Mouse (Mus musculus): ENCODE results near the gene Med28.

Gene Med28

GRCm38 (mm10) chr5:45519960-45520808 is at the start of gene Med28:
Gene Med28, plus strand, starts transcription at chr5:45520229.
- in situ Hi-C loops (cut with MseI, MboI) = no loop called here

- in situ Hi-C loops (cut with MseI, MboI) = loop anchor here (5.0 to 25.0 kb wide), 4 partner anchors 62 to 864 kb away; partner anchors contain the start of gene Ncapg (in 2 of the 2)
Observed at GRCm38 (mm10) chr5:45472880-45473450, 47.1 kb upstream of the Med28 start.

DNA sequence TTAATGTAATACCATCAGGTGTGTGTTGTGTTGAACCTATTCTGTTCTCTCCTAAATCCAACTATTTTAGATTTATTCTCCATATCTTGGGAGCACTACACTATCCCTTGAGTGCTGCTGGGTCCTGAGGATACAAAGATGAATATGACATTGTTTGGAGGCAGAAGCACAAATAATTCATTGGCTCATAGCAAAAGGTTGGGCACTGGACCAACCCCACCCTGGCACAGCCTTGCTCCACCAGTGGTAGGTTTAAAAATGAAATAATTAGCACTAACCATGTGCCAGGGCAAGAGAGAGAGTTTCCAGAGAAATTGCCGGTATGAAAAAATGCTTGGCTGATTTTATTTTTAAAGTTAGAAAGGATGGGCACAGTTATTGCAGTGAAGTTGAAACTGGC is 46.5 kb upstream of the Med28 start:
- in situ Hi-C loops (cut with MseI, MboI) = loop anchor here (5.0 to 25.0 kb wide), 4 partner anchors 61 to 864 kb away; partner anchors contain the start of gene Ncapg (in 2 of the 2)

GRCm38 (mm10) chr5:45474215-45474614 is 45.8 kb upstream of the Med28 start:
- in situ Hi-C loops (cut with MseI, MboI) = loop anchor here (5.0 to 25.0 kb wide), 4 partner anchors 61 to 863 kb away; partner anchors contain the start of gene Ncapg (in 2 of the 2)

- in situ Hi-C loops (cut with MseI, MboI) = loop anchor here (5.0 to 25.0 kb wide), 4 partner anchors 60 to 863 kb away; partner anchors contain the start of gene Ncapg (in 2 of the 2)
Observed at GRCm38 (mm10) chr5:45474758-45475157, 45.3 kb upstream of the Med28 start.

DNA sequence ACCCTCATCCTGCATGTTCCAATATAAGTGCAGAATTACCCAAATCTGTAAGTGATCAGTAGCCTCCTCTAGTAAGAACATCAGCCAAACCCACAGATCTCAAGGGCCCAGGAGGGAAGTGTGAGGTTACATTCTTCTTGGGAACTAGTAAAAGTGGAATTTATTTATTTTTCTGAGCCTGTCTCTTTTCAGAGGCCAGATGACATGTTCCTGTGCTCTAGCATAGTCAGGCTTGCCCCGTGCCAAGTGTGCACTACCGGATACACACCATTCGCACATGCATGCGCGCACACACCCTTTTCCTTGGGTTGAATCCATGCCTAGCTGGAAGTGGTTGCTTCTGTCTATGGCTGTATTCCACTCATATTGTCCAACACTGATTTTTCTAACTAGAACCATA is 44.3 kb upstream of the Med28 start:
- in situ Hi-C loops (cut with MseI, MboI) = loop anchor here (10.0 kb wide), 2 partner anchors 59 to 189 kb away; partner anchors contain the start of gene Ncapg (in 1 of the 2)

- in situ Hi-C loops (cut with MseI, MboI) = loop anchor here (10.0 kb wide), 2 partner anchors 59 to 189 kb away; partner anchors contain the start of gene Ncapg (in 1 of the 2)
Observed at GRCm38 (mm10) chr5:45476288-45476687, 43.7 kb upstream of the Med28 start.

DNA sequence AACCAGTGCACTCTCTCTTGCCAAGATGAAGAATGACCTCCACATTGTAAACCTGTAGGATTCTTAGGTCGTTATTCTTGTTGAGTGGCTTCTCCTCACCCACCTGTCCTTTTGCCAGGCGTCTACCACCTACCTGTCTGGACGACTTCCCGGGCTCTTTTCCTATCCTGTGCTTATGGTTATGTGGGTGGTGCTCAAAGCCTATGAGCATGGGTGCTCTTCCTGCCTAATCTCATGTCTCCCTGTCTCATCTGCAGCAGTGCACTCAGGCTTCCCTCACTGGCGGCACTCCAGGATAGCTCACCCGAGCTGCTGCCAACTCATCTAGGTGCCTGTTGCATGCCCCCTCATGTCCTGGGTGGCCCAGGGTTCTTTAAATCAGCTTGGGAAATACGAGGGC is 42.4 kb upstream of the Med28 start:
- in situ Hi-C loops (cut with MseI, MboI) = loop anchor here (10.0 kb wide), 2 partner anchors 57 to 187 kb away; partner anchors contain the start of gene Ncapg (in 1 of the 2)

GRCm38 (mm10) chr5:45480066-45480465 is 40.0 kb upstream of the Med28 start:
- in situ Hi-C loops (cut with MseI, MboI) = no loop called here

DNA sequence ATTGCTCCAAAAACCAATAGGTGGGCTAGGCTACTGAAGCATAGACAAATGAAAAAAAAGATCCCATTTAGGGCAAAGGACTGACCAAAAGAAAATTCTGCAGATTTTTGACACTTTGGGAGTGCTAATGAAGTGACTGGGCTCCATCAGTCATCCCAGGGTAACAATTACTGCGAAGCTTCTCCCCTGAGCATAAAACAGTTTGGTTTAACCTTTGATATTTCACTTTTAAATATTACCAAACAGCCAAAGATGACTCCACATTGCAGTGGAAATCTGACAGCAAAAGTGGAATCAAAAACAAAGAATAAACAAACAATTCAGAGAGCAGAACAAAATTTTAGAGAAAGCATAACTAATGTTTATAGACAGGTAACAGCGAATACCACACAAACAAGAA is 38.9 kb upstream of the Med28 start:
- in situ Hi-C loops (cut with MseI, MboI) = no loop called here

DNA sequence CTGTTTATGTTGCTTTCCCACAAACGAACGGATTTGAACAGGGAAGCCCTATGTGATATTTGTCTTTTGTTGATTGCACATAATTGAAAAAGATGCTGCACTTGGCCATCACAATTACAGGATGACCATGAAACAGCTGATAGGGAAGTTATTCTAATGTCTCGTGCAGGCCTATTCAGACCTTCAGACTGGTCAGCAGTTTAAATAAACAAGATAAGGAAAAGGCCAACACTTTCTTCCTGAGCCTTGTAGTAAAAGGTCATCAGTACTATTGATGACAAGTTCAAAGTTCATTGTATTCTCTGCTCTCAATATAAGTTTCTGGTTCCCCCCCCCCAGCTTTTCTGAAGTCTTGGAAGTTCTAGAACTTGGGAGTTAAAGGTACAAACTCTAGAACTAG is 37.4 kb upstream of the Med28 start:
- in situ Hi-C loops (cut with MseI, MboI) = no loop called here

- in situ Hi-C loops (cut with MseI, MboI) = no loop called here
Observed at GRCm38 (mm10) chr5:45483654-45484053, 36.4 kb upstream of the Med28 start.

GRCm38 (mm10) chr5:45491776-45492175 is 28.3 kb upstream of the Med28 start:
- in situ Hi-C loops (cut with MseI, MboI) = no loop called here

- in situ Hi-C loops (cut with MseI, MboI) = no loop called here
Observed at GRCm38 (mm10) chr5:45493191-45494092, 26.6 kb upstream of the Med28 start, which contains the start of gene Lap3. Gene Lap3, plus strand, starts transcription at chr5:45493374.

DNA sequence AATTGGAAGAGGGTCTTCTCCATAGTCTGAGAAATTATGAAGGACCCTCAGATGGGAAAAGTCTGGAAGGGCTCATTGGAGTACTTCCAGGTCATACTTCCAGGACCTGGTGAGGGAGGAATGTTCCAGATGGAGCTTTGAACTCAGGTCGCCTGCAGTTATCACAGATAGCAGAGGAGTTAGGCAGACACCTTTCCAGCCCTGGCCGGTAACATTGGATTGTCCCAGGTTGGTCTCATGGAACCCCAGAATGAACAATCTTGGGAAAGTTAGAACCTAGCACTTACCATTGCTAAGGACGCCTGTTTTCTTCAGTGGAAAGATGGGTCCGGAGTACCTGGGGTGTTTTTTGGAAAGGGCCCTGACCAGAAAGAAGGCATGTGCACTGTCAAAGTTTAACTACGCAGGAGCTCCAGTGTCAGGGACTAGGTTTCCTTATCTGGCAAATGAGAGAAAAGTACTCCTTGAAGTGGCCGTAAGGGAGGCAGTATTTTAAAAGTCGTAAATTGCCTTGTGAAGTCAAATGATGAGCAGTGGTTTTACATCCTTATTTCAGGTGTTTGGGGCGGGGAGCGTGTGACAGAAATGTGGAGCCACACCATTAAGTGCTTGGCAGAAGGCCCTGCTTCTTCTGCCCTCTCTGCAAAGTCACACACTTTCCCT is 25.8 kb upstream of the Med28 start:
- in situ Hi-C loops (cut with MseI, MboI) = no loop called here

DNA sequence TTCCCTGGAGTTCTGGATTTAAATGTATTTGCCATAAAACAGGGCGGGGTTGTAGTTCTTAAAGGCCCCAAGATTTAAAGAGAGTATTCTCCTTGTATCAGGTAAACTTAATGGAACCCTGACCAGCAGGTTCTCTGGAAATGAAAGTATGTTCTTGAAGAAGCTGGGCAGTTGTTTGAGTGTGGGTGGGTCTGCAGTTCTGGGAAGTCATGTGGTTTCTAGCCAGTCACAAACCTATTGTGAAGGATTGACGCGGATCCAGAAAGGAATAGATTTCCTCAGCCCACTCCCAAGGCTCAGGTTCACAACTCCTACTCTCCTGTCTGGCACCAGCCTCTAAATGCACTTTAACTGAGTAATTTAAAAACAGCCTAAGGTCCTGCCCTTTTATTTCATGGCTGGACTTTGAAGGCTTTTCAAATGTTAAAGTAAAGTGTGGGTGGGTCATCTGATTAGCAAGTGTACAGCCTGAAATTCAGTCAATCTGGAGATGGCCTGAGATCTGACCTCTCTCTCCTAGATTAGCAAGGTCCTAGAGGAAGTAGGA is 24.5 kb upstream of the Med28 start:
- in situ Hi-C loops (cut with MseI, MboI) = no loop called here

- in situ Hi-C loops (cut with MseI, MboI) = no loop called here
Observed at GRCm38 (mm10) chr5:45496042-45496441, 24.0 kb upstream of the Med28 start.

GRCm38 (mm10) chr5:45496479-45496878 is 23.6 kb upstream of the Med28 start:
- in situ Hi-C loops (cut with MseI, MboI) = no loop called here

GRCm38 (mm10) chr5:45496930-45497550 is 23.0 kb upstream of the Med28 start:
- in situ Hi-C loops (cut with MseI, MboI) = no loop called here

DNA sequence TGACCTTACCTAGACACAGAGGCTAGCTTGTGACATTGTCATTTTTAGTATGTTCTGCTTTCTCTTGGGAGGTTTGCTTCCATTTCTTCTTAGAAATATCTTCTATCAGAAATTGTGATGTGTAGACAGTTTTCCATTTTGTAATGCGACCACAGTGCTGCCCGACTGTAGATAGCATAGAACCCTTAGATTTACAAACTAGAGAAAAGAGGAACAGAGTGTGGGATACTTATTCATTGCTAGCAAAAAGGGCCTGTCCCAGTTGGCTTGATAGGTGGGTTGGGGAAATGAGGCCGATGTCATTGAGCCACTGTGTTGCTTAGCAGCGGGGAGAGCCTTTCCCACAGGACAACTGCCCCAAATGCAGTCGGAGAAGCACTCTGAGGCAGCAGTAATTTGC is 22.5 kb upstream of the Med28 start:
- in situ Hi-C loops (cut with MseI, MboI) = no loop called here

All from mouse trophoblast stem cell (cell line).